Mouse (Mus musculus): Measurements from ENCODE around the gene Abhd2. TPM values are rescaled to one million over a fixed set of nuclear protein-coding genes. Genes with fewer than 3 reads are reported as not detected.

Abhd2 gene
- polyA plus RNA-seq, 1 experiment from 2014 or later: 15.7 TPM

GRCm38 (mm10) chr7:79348816-79349215, 75.8 kb downstream of the Abhd2 start:
- H3K9me3 ChIP-seq: no peaks in the 10 kb centered on the region
- no peak overlapping the region for H3K27ac ChIP-seq (replicated peaks)
- no peak overlapping the region for H3K4me2 ChIP-seq
- H3K4me3 ChIP-seq: no peak overlapping the region
- 89% methylated on average over 8 of the region's 8 CpGs for WGBS
- peaks cover 66% of the 10 kb centered on the region for H3K36me3 ChIP-seq
- no peaks in the 10 kb centered on the region for H3K27me3 ChIP-seq
- 0 out of 2 replicates have a peak, but pooled peaks cover 9% of the 10 kb centered on the region for H3K4me1 ChIP-seq (replicated peaks)
- H3K9ac ChIP-seq: no peak overlapping the region
- no peak for ATAC-seq (ENCODE audit: low read depth)

GRCm38 (mm10) chr7:79349738-79350386, 76.9 kb downstream of the Abhd2 start:
- no peak overlapping the region for H3K4me2 ChIP-seq
- H3K27me3 ChIP-seq: no peaks in the 10 kb centered on the region
- H3K4me1 ChIP-seq (replicated peaks): 0 out of 2 replicates have a peak, but pooled peaks cover 9% of the 10 kb centered on the region
- H3K27ac ChIP-seq (replicated peaks): no peak overlapping the region
- peaks cover 65% of the 10 kb centered on the region for H3K36me3 ChIP-seq
- H3K9ac ChIP-seq: no peak overlapping the region
- H3K9me3 ChIP-seq: no peaks in the 10 kb centered on the region
- WGBS: 46% methylated on average over 12 of the region's 12 CpGs
- no peak overlapping the region for H3K4me3 ChIP-seq
- peak; percentile 59; the same call in 1 of the 2 replicates for ATAC-seq (ENCODE audit: low read depth)

GRCm38 (mm10) chr7:79358350-79359182, 85.6 kb downstream of the Abhd2 start:
- 0 out of 2 replicates have a peak overlapping the region, but pooled peaks have one; percentile 30 for H3K27ac ChIP-seq (replicated peaks)
- no peaks in the 10 kb centered on the region for H3K27me3 ChIP-seq
- ATAC-seq (ENCODE audit: low read depth): no peak
- WGBS: 74% methylated on average over 15 of the region's 15 CpGs
- no peaks in the 10 kb centered on the region for H3K9me3 ChIP-seq
- no peak overlapping the region for H3K4me2 ChIP-seq
- peaks cover 74% of the 10 kb centered on the region for H3K36me3 ChIP-seq
- peaks cover 55% of the 10 kb centered on the region for H3K4me1 ChIP-seq (replicated peaks)
- peak overlapping the region; percentile 9; the same call in 1 of the 2 replicates for H3K9ac ChIP-seq
- no peak overlapping the region for H3K4me3 ChIP-seq

GRCm38 (mm10) chr7:79359183-79359435, 86.1 kb downstream of the Abhd2 start:
- H3K36me3 ChIP-seq: peaks cover 74% of the 10 kb centered on the region
- no peak for ATAC-seq (ENCODE audit: low read depth)
- H3K4me3 ChIP-seq: no peak overlapping the region
- no peak overlapping the region for H3K27ac ChIP-seq (replicated peaks)
- no peak overlapping the region for H3K9ac ChIP-seq
- H3K9me3 ChIP-seq: no peaks in the 10 kb centered on the region
- H3K4me2 ChIP-seq: no peak overlapping the region
- H3K27me3 ChIP-seq: no peaks in the 10 kb centered on the region
- peaks cover 60% of the 10 kb centered on the region for H3K4me1 ChIP-seq (replicated peaks)
- WGBS: 75% methylated on average over 3 of the region's 3 CpGs

- ATAC-seq (ENCODE audit: low read depth): no peak
- Histone ChIP-seq H3K4me1 (replicated peaks) (peaks cover 61% of the 10 kb centered on the region), H3K36me3 (peaks cover 68% of the 10 kb centered on the region), H3K4me2 (no peak overlapping the region), H3K9ac (no peak overlapping the region), H3K9me3 (no peaks in the 10 kb centered on the region), H3K4me3 (no peak overlapping the region), H3K27me3 (no peaks in the 10 kb centered on the region), H3K27ac (replicated peaks) (peak overlapping the region; percentile 76)
- WGBS: 38% methylated on average over 11 of the region's 11 CpGs
Measured at GRCm38 (mm10) chr7:79360056-79360455, 87.1 kb downstream of the Abhd2 start.

GRCm38 (mm10) chr7:79362208-79362607, 89.2 kb downstream of the Abhd2 start:
- no peaks in the 10 kb centered on the region for H3K9me3 ChIP-seq

GRCm38 (mm10) chr7:79362830-79363229, 89.8 kb downstream of the Abhd2 start:
- H3K4me2 ChIP-seq: no peak overlapping the region
- peak overlapping the region; percentile 76 for H3K27ac ChIP-seq (replicated peaks)
- no peaks in the 10 kb centered on the region for H3K27me3 ChIP-seq
- no peak for ATAC-seq (ENCODE audit: low read depth)
- 87% methylated on average over 7 of the region's 7 CpGs for WGBS
- H3K9ac ChIP-seq: no peak overlapping the region
- no peaks in the 10 kb centered on the region for H3K9me3 ChIP-seq
- H3K4me1 ChIP-seq (replicated peaks): peaks cover 61% of the 10 kb centered on the region
- H3K36me3 ChIP-seq: peaks cover 58% of the 10 kb centered on the region
- H3K4me3 ChIP-seq: no peak overlapping the region

More at GRCm38 (mm10) chr7:79362208-79362607, 89.2 kb downstream of the Abhd2 start:
- Histone ChIP-seq H3K4me1 (replicated peaks) (peaks cover 61% of the 10 kb centered on the region), H3K36me3 (peaks cover 61% of the 10 kb centered on the region), H3K27me3 (no peaks in the 10 kb centered on the region), H3K27ac (replicated peaks) (peak overlapping the region; percentile 76), H3K4me2 (no peak overlapping the region), H3K4me3 (no peak overlapping the region), H3K9ac (no peak overlapping the region)
- WGBS: 35% methylated on average over 8 of the region's 8 CpGs
- peak; percentile 87 for ATAC-seq (ENCODE audit: low read depth)

- Histone ChIP-seq H3K4me3 (no peak overlapping the region), H3K36me3 (peaks cover 51% of the 10 kb centered on the region), H3K9me3 (no peaks in the 10 kb centered on the region), H3K27me3 (no peaks in the 10 kb centered on the region), H3K27ac (replicated peaks) (peak overlapping the region; percentile 76), H3K4me2 (no peak overlapping the region), H3K9ac (no peak overlapping the region), H3K4me1 (replicated peaks) (peaks cover 57% of the 10 kb centered on the region)
- peak; percentile 28; the same call in 1 of the 2 replicates for ATAC-seq (ENCODE audit: low read depth)
- WGBS: 69% methylated on average over 8 of the region's 8 CpGs
Measured at GRCm38 (mm10) chr7:79363370-79364043, 90.5 kb downstream of the Abhd2 start.

- Histone ChIP-seq H3K4me2 (no peak overlapping the region), H3K27me3 (no peaks in the 10 kb centered on the region), H3K36me3 (peaks cover 16% of the 10 kb centered on the region), H3K27ac (replicated peaks) (no peak overlapping the region), H3K4me3 (no peak overlapping the region), H3K9ac (no peak overlapping the region), H3K9me3 (no peaks in the 10 kb centered on the region), H3K4me1 (replicated peaks) (0 out of 2 replicates have a peak, but pooled peaks cover 5% of the 10 kb centered on the region)
- 82% methylated on average over 5 of the region's 5 CpGs for WGBS
- no peak for ATAC-seq (ENCODE audit: low read depth)
Measured at GRCm38 (mm10) chr7:79368664-79369063, 95.7 kb downstream of the Abhd2 start.

- no peak overlapping the region for H3K4me2 ChIP-seq
- no peak overlapping the region for H3K27ac ChIP-seq (replicated peaks)
- H3K4me3 ChIP-seq: no peak overlapping the region
- no peaks in the 10 kb centered on the region for H3K27me3 ChIP-seq
- no peaks in the 10 kb centered on the region for H3K4me1 ChIP-seq (replicated peaks)
- H3K36me3 ChIP-seq: peaks cover 10% of the 10 kb centered on the region; the same call in 1 of the 2 replicates
- H3K9me3 ChIP-seq: no peaks in the 10 kb centered on the region
- no peak overlapping the region for H3K9ac ChIP-seq
- 32% methylated on average over 4 of the region's 4 CpGs for WGBS
- ATAC-seq (ENCODE audit: low read depth): no peak
Measured at GRCm38 (mm10) chr7:79369416-79369815, 96.4 kb downstream of the Abhd2 start.

- Histone ChIP-seq H3K4me2 (no peak overlapping the region), H3K36me3 (no peaks in the 10 kb centered on the region), H3K9me3 (no peaks in the 10 kb centered on the region), H3K9ac (no peak overlapping the region), H3K4me1 (replicated peaks) (no peaks in the 10 kb centered on the region), H3K27ac (replicated peaks) (no peak overlapping the region), H3K27me3 (no peaks in the 10 kb centered on the region), H3K4me3 (no peak overlapping the region)
- 38% methylated on average over 10 of the region's 10 CpGs for WGBS
- peak; percentile 81 for ATAC-seq (ENCODE audit: low read depth)
Measured at GRCm38 (mm10) chr7:79371321-79371879, 98.4 kb downstream of the Abhd2 start.

GRCm38 (mm10) chr7:79374017-79374416, 101.0 kb downstream of the Abhd2 start:
- Histone ChIP-seq H3K4me1 (replicated peaks) (no peaks in the 10 kb centered on the region), H3K27me3 (no peaks in the 10 kb centered on the region), H3K27ac (replicated peaks) (no peak overlapping the region), H3K9ac (no peak overlapping the region), H3K9me3 (no peaks in the 10 kb centered on the region), H3K4me3 (no peak overlapping the region), H3K4me2 (no peak overlapping the region), H3K36me3 (no peaks in the 10 kb centered on the region)
- ATAC-seq (ENCODE audit: low read depth): no peak

Data from neural tube, embryonic 13.5 days (tissue).